Mouse (Mus musculus): Measurements from ENCODE around the gene Fam114a2.

DNA sequence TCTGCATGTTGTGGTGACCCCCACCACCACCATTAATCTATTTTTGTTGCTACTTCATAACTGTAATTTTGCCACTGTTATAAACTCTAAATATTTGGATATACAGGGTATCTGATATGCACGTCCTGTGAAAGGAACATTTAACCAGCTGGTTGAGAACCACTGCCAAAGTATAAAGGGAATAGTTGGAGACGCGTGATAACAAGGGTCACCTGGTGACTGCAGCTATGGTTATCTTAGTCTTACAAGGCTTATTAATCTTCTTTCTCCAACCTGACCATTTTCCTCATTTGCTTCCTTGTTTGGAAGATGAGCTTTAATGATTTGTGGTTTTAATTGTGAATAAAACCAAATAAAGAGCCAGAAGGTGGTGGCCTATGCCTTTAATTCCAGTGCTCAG is 5.0 kb upstream of the Fam114a2 start:
- TF ChIP-seq CTCF (IDR thresholded peaks at IDR 0.05; ENCODE audit: borderline replicate concordance, insufficient read depth, low read length): no peak
- no peak for TF ChIP-seq POLR2A (IDR thresholded peaks at IDR 0.05; ENCODE audit: low read depth, low read length)
